Mouse (Mus musculus) myocyte (in vitro differentiated cells): ENCODE measurements at regions not wholly inside any gene's neighbourhood (a gene's known extent, or its start where the extent isn't known, plus 50 kb on each side); places are given as distances from the start of the nearest gene placed in this dataset.

Experiments used
- CEBPB ChIP-seq: IDR thresholded peaks from 2 replicates; pipeline ENCODE4 v1.6.1; 2011; ENCODE audit warnings: mild to moderate bottlenecking, moderate library complexity; ENCODE audit not compliant: poor library complexity, insufficient read depth, severe bottlenecking
- E2F4 ChIP-seq: IDR thresholded peaks from one replicate; pipeline ENCODE4 v1.6.1; 2011; ENCODE audit warnings: mild to moderate bottlenecking, control low read depth, moderate library complexity; ENCODE audit not compliant: insufficient read depth
- MAX ChIP-seq: IDR thresholded peaks from one replicate; pipeline ENCODE4 v1.6.1; 2011; ENCODE audit warnings: low read depth, mild to moderate bottlenecking, control low read depth
- MYOD1 ChIP-seq, 3 experiments: IDR thresholded peaks; one replicate each; pipeline ENCODE4 v1.6.1; 2011; ENCODE audit warnings: control low read depth in 2 of 3, low read depth in 2 of 3, mild to moderate bottlenecking in 2 of 3, moderate library complexity in 1 of 3; ENCODE audit not compliant: insufficient read length in 2 of 3, control insufficient read depth in 1 of 3
- MYOG ChIP-seq, 3 experiments: IDR thresholded peaks; one replicate each; pipeline ENCODE4 v1.6.1; 2011; ENCODE audit warnings: control low read depth in 2 of 3, low read depth in 2 of 3, mild to moderate bottlenecking in 2 of 3; ENCODE audit not compliant: insufficient read length in 2 of 3, control insufficient read depth in 1 of 3, insufficient read depth in 1 of 3
- POLR2A ChIP-seq: IDR thresholded peaks from one replicate; pipeline ENCODE4 v1.6.1; 2011; ENCODE audit warnings: low read depth, mild to moderate bottlenecking, control low read depth, moderate library complexity; ENCODE audit not compliant: insufficient read length
- POLR2AphosphoS2 ChIP-seq: IDR thresholded peaks from one replicate; pipeline ENCODE4 v1.6.1; 2011; ENCODE audit warnings: low read depth, control low read depth; ENCODE audit not compliant: insufficient read length
- SRF ChIP-seq: IDR thresholded peaks from one replicate; pipeline ENCODE4 v1.6.1; 2011; ENCODE audit warnings: low read depth; ENCODE audit not compliant: control insufficient read depth, insufficient read length
- TCF12 ChIP-seq: IDR thresholded peaks from one replicate; pipeline ENCODE4 v1.6.1; 2011; ENCODE audit warnings: mild to moderate bottlenecking, control low read depth; ENCODE audit not compliant: poor library complexity, insufficient read depth, severe bottlenecking
- USF1 ChIP-seq: IDR thresholded peaks from one replicate; pipeline ENCODE4 v1.6.1; 2011; ENCODE audit warnings: low read depth, mild to moderate bottlenecking, control low read depth, moderate library complexity

- TF ChIP-seq POLR2A: no peak
- TF ChIP-seq POLR2AphosphoS2: no peak
- no peak for TF ChIP-seq MYOG (IDR thresholded peaks at IDR 0.05; ENCODE audit: control insufficient read depth in 1 of 3, insufficient read depth in 1 of 3, insufficient read length in 2 of 3, low read depth in 2 of 3)
- TF ChIP-seq USF1: no peak
- no peak for TF ChIP-seq MYOD1 (IDR thresholded peaks at IDR 0.05; ENCODE audit: control insufficient read depth in 1 of 3, insufficient read length in 2 of 3, low read depth in 2 of 3)
- no peak for TF ChIP-seq MAX
- TF ChIP-seq SRF: no peak
- TF ChIP-seq CEBPB: no peak
- TF ChIP-seq E2F4: no peak
- no peak for TF ChIP-seq TCF12
Observed at GRCm38 (mm10) chr16:24143894-24144293, 155.2 kb upstream of the Bcl6 start.
